Mouse (Mus musculus) embryonic facial prominence, embryonic 14.5 days (tissue): Measurements from ENCODE around the gene 4632433K11Rik. TPM values are rescaled to one million over a fixed set of nuclear protein-coding genes. Genes with fewer than 3 reads are reported as not detected.
"Not testable (repeated sequence)": the region's sequence is repeated elsewhere in the genome, so short reads cannot be mapped to it uniquely, and the experiment has no call there.

Source experiments
- ATAC-seq: fragments of 200-750 bp; cut with Nextera tagmentation; 2 replicates; pipeline ENCODE4 v1.8.0; 2017; ENCODE audit warnings: low read depth, moderate number of reproducible peaks, moderate TSS enrichment
- DNase-seq: peaks from one replicate; pipeline ENCODE4 v3.0.0-alpha.2; 2015; ENCODE audit warnings: low spot score
- H3K27ac ChIP-seq: fragments of 300-500 bp; sonication (generic); replicated peaks from 2 replicates; pipeline ENCODE4 v1.5.1; 2014; ENCODE audit warnings: low read depth, mild to moderate bottlenecking, low read length, moderate library complexity
- H3K27me3 ChIP-seq: fragments of 300-500 bp; sonication (generic); replicated peaks from 2 replicates; pipeline ENCODE4 v1.6.1; 2014; ENCODE audit warnings: low read length; ENCODE audit not compliant: control insufficient read depth, insufficient read depth
- H3K36me3 ChIP-seq: fragments of 300-500 bp; sonication (generic); 2 replicates; pipeline ENCODE4 v1.6.1; 2014; ENCODE audit warnings: low read length, mixed read lengths; ENCODE audit not compliant: control insufficient read depth, insufficient read depth
- H3K4me1 ChIP-seq: fragments of 300-500 bp; sonication (generic); 2 replicates; pipeline ENCODE4 v1.6.1; 2014; ENCODE audit warnings: antibody characterized with exemption, low read length; ENCODE audit not compliant: control insufficient read depth, insufficient read depth
- H3K4me2 ChIP-seq: fragments of 300-500 bp; sonication (generic); 2 replicates; pipeline ENCODE4 v1.6.1; 2014; ENCODE audit warnings: low read depth, mild to moderate bottlenecking, low read length, moderate library complexity, mixed read lengths
- H3K4me3 ChIP-seq: fragments of 300-500 bp; sonication (generic); 2 replicates; pipeline ENCODE4 v1.5.1; 2014; ENCODE audit warnings: low read depth, mild to moderate bottlenecking, low read length
- H3K9ac ChIP-seq: fragments of 300-500 bp; sonication (generic); 2 replicates; pipeline ENCODE4 v1.6.1; 2014; ENCODE audit warnings: low read depth, mild to moderate bottlenecking, low read length, moderate library complexity, mixed read lengths
- H3K9me3 ChIP-seq: fragments of 300-500 bp; sonication (generic); 2 replicates; pipeline ENCODE4 v1.6.1; 2016; ENCODE audit warnings: low read length; ENCODE audit not compliant: control insufficient read depth
- WGBS: fragments of 180-500 bp; shearing (Covaris S2); extraction: QIAGEN DNeasy Blood & Tissue Kit; methylation state at CpG from one replicate; pipeline ENCODE4 v1.1.7; 2014; 5-methylcytosine and 5-hydroxymethylcytosine counted together
- polyA plus RNA-seq: library from polyadenylated mRNA; unstranded; fragments of >200 nt; fragmentation: Nextera tagmentation; extraction: Ambion mirVana; gene quantifications from 2 replicates; pipeline ENCODE4 v1.2.1, GENCODE M21; 2014

Gene 4632433K11Rik
- polyA plus RNA-seq, 1 experiment from 2014 or later: not detected

DNA sequence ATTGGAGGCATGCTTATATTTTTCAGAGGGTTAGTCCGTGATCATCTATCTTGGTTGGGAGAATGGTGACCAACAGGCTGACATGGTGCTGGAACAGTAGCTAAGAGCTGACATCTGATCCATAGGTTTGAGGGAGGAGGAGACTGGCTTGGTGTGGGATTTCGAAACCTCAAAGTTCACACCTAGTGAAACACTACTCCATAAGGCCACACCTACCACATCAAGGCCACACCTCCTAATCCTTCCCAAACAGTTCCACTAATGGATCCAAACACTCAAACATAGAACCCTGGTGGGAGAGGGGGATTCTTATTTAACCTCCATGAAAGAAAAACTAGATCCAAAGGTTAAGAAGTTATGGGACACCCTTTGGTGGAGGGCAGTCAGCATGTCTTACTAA, 17.0 kb upstream of the 4632433K11Rik start:
- Histone ChIP-seq H3K4me1 (peaks cover 12% of the 10 kb centered on the region), H3K27ac (no peak overlapping the region), H3K9ac (no peak overlapping the region), H3K27me3 (no peaks in the 10 kb centered on the region), H3K4me3 (no peak overlapping the region), H3K9me3 (no peaks in the 10 kb centered on the region), H3K36me3 (peaks cover 19% of the 10 kb centered on the region), H3K4me2 (no peak overlapping the region)
- WGBS: 93% methylated on average over 2 of the region's 2 CpGs
- DNase-seq (no peak), ATAC-seq (no peak)

GRCm38 (mm10) chr7:5017352-5017751, 16.6 kb upstream of the 4632433K11Rik start:
- Histone ChIP-seq H3K4me1 (peaks cover 12% of the 10 kb centered on the region), H3K9ac (no peak overlapping the region), H3K4me3 (no peak overlapping the region), H3K36me3 (peaks cover 19% of the 10 kb centered on the region), H3K9me3 (no peaks in the 10 kb centered on the region), H3K27ac (no peak overlapping the region), H3K4me2 (no peak overlapping the region), H3K27me3 (no peaks in the 10 kb centered on the region)
- 90% methylated on average over 16 of the region's 16 CpGs for WGBS
- DNase-seq: no peak
- ATAC-seq: no peak

DNA sequence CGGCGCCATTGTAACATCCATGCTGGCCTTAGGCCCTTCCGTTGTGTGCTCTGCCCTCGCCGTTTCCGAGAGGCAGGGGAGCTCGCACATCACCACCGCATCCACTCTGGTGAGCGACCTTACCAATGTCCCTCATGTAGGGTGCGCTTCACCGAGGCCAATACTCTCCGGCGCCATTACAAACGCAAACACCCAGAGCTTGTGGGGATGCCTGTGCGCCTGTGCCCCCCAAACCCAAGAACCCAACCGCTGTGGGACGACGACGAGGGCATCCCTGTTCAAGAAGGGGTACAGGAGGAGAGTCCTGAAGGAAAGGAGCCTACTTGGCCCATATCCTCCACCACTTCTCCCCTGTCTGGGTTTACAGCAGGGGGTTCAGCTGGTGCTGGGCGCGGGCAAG, 16.0 kb upstream of the 4632433K11Rik start:
- no peaks in the 10 kb centered on the region for H3K9me3 ChIP-seq
- no peak for ATAC-seq
- H3K4me1 ChIP-seq: peaks cover 12% of the 10 kb centered on the region
- H3K4me2 ChIP-seq: no peak overlapping the region
- H3K27ac ChIP-seq: no peak overlapping the region
- no peak for DNase-seq
- H3K36me3 ChIP-seq: peaks cover 20% of the 10 kb centered on the region
- no peak overlapping the region for H3K9ac ChIP-seq
- no peaks in the 10 kb centered on the region for H3K27me3 ChIP-seq
- WGBS: 99% methylated on average over 21 of the region's 21 CpGs
- H3K4me3 ChIP-seq: no peak overlapping the region

GRCm38 (mm10) chr7:5019576-5019975, 14.3 kb upstream of the 4632433K11Rik start:
- ATAC-seq, DNase-seq, H3K27me3 ChIP-seq, H3K9me3 ChIP-seq: not testable (repeated sequence)
- Histone ChIP-seq H3K4me3 (peak overlapping the region; percentile 92), H3K9ac (peak overlapping the region; percentile 94), H3K27ac (peak overlapping the region; percentile 93), H3K36me3 (peaks cover 36% of the 10 kb centered on the region), H3K4me2 (peak overlapping the region; percentile 84), H3K4me1 (peaks cover 12% of the 10 kb centered on the region)
- 28% methylated on average over 8 of the region's 8 CpGs for WGBS

DNA sequence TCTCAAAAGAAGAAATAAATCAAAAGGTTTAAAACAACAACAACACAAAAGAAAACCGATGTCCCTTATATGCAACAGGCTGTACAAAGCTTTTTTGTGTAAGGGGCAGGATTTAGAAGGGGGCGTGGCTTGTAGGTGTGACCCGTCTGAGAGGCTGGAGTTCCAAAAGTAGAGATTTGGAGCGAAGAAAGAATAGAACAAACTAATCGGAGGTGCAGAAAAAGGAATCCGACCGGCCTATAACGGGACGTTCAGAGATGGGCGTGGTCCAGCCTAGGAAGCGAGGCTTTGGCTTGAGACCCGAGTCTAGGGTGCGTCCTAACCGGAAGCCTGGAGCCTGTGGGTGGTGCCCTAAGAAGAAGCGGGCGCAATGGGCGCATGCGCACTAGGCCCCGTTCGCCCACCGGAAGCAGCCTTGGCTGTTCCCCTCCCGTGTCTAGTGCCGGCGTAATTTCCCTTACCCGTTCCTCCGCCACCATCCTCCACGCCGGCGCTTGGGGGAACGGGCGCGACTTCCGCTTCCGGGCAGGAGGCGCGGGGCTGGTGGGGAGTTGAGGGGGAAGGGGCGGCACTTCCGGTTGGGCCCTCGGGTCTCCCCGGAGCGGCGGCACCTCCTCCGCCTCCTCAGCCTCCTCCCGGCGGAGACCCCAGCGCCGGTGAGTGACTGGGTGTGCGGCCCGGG, 13.8 kb upstream of the 4632433K11Rik start, which contains the start of the genes Zfp865 and Ccdc106:
TSS of gene Zfp865 (plus strand) at position 377 of the 682 bp plus-strand sequence.
TSS of gene Ccdc106 (plus strand) at position 554 of the 682 bp plus-strand sequence.
- peak within 1 kb of the TSS; percentile 84 for H3K4me2 ChIP-seq
- peak within 1 kb of the TSS; percentile 93 for H3K27ac ChIP-seq
- no peaks in the 10 kb centered on the region for H3K27me3 ChIP-seq
- H3K9me3 ChIP-seq: no peaks in the 10 kb centered on the region
- peaks cover 42% of the 10 kb centered on the region for H3K36me3 ChIP-seq
- WGBS: 0% methylated on average over 35 of the region's 49 CpGs
- peak within 1 kb of the TSS; percentile 94 for H3K9ac ChIP-seq
- peaks cover 12% of the 10 kb centered on the region for H3K4me1 ChIP-seq
- DNase-seq: peak; percentile 99
- H3K4me3 ChIP-seq: peak within 1 kb of the TSS; percentile 92
- peak; percentile 93 for ATAC-seq

GRCm38 (mm10) chr7:5020685-5021084, 13.2 kb upstream of the 4632433K11Rik start:
- Histone ChIP-seq H3K9ac (peak overlapping the region; percentile 94), H3K4me1 (peaks cover 12% of the 10 kb centered on the region), H3K4me2 (peak overlapping the region; percentile 84), H3K27ac (peak overlapping the region; percentile 93), H3K4me3 (peak overlapping the region; percentile 92), H3K27me3 (no peaks in the 10 kb centered on the region), H3K36me3 (peaks cover 47% of the 10 kb centered on the region), H3K9me3 (no peaks in the 10 kb centered on the region)
- ATAC-seq (peak; percentile 10; the same call in 1 of the 2 replicates), DNase-seq (no peak)
- WGBS: 0% methylated on average over 9 of the region's 15 CpGs

GRCm38 (mm10) chr7:5021197-5021596, 12.7 kb upstream of the 4632433K11Rik start:
- H3K4me1 ChIP-seq: peaks cover 8% of the 10 kb centered on the region; the same call in 1 of the 2 replicates
- H3K36me3 ChIP-seq: peaks cover 50% of the 10 kb centered on the region
- no peak for ATAC-seq
- no peaks in the 10 kb centered on the region for H3K9me3 ChIP-seq
- peak overlapping the region; percentile 93 for H3K27ac ChIP-seq
- whole genome bisulfite sequencing: 46% methylated on average over 5 of the region's 5 CpGs
- no peak for DNase-seq
- H3K27me3 ChIP-seq: no peaks in the 10 kb centered on the region
- H3K4me2 ChIP-seq: peak overlapping the region; percentile 84
- H3K4me3 ChIP-seq: peak overlapping the region; percentile 92
- peak overlapping the region; percentile 94 for H3K9ac ChIP-seq

DNA sequence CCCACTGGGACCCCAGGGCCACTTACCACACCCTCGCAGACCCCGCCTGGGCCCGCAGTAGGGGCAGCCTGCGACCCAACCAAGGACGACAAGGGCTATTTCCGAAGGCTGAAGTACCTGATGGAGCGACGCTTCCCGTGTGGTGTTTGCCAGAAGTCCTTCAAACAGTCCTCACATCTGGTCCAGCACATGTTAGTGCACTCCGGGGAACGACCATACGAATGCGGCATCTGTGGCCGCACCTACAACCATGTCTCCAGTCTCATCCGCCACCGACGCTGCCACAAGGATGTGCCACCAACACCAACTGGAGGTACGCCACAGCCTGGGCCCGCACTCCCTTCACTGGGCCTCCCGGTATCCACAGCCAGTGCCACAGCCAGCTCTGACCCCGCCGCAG, 4.4 kb upstream of the 4632433K11Rik start:
- Histone ChIP-seq H3K9ac (no peak overlapping the region), H3K4me3 (no peak overlapping the region), H3K4me2 (no peak overlapping the region), H3K36me3 (peaks cover 95% of the 10 kb centered on the region), H3K27ac (no peak overlapping the region), H3K4me1 (no peaks in the 10 kb centered on the region), H3K27me3 (no peaks in the 10 kb centered on the region), H3K9me3 (peaks cover 38% of the 10 kb centered on the region)
- WGBS: 97% methylated on average over 22 of the region's 22 CpGs
- DNase-seq (no peak), ATAC-seq (no peak)

DNA sequence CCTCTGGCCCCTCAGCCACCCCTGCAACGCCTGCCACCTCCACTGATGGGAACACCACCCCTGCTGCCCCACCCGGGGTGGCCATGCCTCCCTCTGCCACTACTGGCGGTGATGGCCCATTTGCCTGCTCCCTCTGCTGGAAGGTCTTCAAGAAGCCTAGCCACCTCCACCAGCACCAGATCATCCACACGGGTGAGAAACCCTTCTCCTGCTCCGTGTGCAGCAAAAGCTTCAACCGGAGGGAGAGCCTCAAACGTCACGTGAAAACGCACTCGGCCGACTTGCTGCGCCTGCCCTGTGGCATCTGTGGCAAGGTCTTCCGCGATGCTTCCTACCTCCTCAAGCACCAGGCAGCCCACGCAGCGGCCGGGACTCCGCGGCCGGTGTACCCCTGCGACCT, 4.0 kb upstream of the 4632433K11Rik start:
- Histone ChIP-seq H3K4me3 (no peak overlapping the region; the same call in 1 of the 2 replicates), H3K27me3 (no peaks in the 10 kb centered on the region), H3K4me1 (no peaks in the 10 kb centered on the region), H3K27ac (no peak overlapping the region), H3K9ac (no peak overlapping the region), H3K36me3 (peaks cover 95% of the 10 kb centered on the region), H3K9me3 (peaks cover 38% of the 10 kb centered on the region), H3K4me2 (no peak overlapping the region)
- WGBS: 94% methylated on average over 17 of the region's 21 CpGs
- DNase-seq (no peak), ATAC-seq (no peak)
